Mouse (Mus musculus): ENCODE measurements around the gene Aff4.
A peak's percentile ranks its signal among the peaks of the same experiment; 100 is the strongest.
"Not testable (repeated sequence)": the region's sequence is repeated elsewhere in the genome, so short reads cannot be mapped to it uniquely, and the experiment has no call there.

Aff4 gene

DNA sequence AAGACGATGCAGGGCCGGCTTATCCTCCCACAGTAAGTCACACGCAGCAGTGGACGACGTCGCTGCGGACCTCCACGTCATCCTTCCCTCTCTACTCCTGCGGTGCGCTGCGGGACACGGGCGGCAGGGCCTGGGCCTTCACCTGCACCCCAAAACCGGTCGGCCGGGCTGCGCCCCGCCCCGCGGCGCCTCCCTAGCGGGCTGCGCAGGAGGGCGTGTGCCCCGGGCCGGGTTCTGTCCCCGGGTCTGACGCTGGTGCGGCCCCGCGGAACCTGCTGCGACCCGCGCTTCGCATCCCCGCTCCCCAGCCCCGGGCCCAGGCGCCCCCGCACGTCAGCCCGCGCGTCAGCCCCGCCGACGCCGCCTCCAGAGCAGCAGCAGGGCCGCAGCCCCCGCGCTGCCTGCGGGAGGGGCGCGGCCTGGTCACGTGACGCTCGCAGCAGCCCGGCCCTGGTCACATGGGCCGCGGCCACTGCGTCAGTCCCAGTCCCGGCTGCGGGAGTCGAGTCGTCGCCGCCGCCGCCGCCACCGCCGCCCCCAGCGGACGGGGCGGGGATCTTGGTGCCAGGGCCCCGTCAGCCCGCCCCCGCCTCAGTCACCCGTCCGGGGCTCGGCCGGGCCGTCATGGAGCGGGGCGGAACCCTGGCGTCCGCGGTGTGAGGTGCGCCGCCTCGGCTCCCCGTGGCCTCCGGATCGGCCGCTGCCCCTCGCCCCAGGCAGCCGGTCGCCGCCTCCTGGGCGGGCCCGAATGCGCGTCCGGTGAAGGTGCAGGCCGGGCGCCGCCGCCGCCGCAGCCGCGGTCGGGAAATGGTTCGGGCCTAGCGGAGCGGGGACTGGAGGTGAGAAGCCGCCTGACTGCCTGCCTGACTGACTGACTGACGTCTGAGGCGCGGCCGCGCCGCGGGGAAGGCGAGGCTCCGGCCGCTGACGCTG lies at the start of gene Aff4:
Aff4 (plus strand) TSS at position 543 of the 933 bp plus-strand sequence.
- DNase-seq (ENCODE audit: low spot score), result peak; percentile 80

DNA sequence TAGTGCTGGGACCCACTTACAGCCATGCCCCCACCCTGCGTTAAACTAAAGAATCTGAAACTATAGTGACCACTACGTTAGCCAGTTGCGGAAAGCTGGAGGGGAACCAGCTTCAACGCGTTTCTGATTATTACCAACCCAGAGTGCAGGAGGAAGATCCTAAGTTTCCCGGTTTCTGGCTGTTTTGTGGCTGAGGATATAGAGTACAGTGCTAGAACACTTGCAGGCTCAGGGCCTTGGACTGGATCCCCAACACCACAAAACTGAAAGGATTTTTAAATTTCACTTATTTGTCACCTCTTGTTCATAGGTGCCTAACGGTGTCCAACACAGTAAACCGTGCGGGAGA lies 49.5 kb upstream of the Aff4 start:
- peak; percentile 19 for DNase-seq (ENCODE audit: low spot score)

DNA sequence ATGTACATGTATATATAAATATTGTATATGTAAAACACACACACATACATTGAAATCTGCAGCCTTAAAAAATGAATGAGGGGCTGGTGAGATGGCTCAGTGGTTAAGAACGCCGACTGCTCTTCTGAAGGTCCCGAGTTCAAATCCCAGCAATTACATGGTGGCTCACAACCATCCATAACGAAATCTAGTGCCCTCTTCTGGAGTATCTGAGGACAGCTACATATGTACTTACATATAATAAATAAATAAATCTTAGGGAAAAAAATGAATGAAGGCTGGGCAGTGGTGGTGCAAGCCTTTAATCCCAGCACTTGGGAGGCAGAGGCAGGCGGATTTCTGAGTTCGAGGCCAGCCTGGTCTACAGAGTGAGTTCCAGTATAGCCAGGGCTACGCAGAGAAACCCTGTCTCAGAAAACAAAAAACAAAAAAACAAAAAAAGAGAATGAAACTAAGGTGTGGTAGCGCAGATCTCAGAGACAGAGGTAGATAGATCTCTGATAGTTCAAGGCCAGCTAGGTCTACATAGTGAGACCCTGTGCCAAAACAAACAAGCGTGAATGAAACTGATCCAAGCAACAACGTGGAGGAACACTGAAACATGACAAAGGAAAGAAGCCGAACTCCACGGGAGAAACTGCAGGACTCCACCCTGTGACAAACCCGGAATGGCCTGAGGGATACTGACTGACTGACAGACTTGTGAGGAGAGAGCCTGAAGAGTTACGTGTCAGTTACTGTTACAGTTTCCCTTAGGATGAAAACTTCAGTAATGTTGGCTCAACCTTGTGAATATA lies 46.4 kb upstream of the Aff4 start:
- DNase-seq (ENCODE audit: low spot score), result no peak

- DNase-seq (ENCODE audit: low spot score), result no peak
Observed at GRCm38 (mm10) chr11:53306965-53307364, 43.7 kb upstream of the Aff4 start.

DNA sequence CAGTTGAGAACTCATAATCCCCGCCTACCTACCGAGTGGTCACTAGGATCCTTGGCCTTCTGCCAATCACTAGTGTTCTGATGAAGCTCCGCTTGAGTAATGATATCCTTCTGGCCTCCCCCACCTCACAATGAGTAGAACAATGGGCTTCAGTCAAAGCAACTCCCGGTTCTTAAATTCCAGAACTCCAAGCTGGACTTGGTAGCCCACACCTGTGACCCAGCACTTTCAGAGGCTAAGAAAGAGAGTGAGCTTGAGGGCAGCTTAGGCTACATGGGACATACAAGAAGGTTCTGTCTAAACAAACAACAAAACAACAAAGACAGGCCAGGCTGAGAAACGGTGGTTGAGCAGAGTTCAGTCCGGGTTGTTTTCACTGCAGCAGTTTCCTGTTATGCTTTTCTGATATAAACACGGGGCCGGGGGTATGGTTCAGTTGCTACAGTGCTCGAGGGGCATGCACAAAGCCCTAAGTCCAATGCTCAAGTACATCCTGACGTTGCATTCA lies 43.0 kb upstream of the Aff4 start:
- no peak for DNase-seq (ENCODE audit: low spot score)

DNA sequence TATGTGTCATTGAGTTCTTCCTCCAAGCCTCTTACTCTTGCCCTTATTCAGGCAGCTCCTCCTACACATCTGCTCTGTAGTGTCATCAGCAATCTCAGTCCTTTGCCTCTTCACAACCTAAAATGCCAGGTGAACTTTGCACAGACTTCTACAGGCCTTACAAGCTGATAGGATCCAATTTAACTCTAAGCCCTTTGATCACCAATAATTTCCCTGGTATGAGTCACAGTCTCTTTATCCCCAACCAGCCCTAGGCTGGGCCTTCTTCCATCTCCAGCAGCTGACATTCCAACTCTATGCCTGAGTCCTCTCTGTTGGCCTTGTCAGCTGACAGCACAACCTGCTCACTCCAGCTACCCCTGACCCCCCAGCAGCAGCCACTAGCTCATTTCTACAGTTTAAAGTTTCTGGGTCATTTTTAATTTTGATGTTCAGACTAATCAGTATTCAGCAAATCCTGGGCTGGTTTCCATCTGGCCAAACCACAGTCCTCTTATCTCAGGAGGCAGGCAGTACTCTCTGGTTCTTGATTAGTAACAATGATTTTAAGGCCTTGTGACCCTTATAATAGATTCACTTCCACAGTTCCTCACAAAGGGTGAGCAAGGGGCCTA lies 42.3 kb upstream of the Aff4 start:
- peak; percentile 11 for DNase-seq (ENCODE audit: low spot score)

DNA sequence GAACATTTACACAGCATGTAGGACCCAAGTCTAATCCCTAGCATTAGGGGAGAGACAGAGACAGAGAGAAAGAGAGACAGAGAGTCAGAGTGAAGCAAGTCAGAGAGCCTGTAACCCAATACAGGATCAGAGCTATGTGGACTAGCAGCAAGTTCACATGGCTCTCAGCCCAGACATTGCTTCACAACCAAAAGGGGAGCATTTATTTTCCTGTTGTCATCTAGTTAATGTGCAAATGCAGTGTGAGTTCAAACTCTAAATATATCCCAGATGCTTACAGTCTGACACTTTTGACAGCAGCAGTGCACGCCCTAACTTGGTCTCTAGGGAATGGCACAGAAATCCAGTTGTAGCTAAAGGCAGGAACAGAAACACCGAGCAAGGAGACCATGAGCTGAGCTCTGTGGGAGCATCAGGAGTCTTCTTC lies 41.7 kb upstream of the Aff4 start:
- peak; percentile 56 for DNase-seq (ENCODE audit: low spot score)

DNA sequence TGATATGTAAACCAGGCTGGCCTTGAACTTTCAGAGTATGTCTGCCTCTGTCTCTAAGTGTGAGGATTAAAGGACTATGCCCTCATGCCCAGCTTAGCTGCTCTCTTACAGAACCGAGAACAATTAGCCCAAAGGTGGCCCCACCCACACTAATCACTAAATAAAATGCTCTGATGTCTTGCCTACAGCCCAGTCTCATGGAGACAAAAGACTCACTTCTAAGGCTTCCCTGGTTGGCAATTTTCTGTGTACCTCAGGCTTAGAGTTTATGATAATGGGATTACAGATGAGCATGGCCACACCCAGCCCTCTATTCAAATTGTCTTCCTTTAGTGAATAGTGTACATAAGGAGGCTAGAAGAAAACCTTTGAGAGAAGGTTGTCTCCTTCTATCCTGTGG lies 39.2 kb upstream of the Aff4 start:
- DNase-seq (ENCODE audit: low spot score), result no peak

DNA sequence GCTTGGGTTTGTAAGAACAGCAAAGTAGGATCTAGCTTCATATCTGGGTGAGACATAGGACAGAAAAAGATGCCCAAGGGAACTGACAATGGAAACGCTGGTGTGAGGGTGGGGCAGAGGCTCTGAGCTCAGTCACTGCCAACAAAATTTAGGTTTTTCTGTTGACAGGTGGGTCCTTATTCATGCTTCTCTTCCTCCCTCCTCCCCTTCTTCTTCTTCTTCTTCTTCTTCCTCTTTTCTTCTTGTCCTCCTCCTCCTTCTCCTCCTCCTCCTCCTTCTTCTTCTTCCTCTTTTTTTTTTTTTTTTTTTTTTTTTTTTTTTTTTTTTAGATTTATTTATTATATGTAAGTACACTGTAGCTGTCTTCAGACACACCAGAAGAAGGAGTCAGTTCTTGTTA lies 37.8 kb upstream of the Aff4 start:
- not testable (repeated sequence) for DNase-seq (ENCODE audit: low spot score)

DNA sequence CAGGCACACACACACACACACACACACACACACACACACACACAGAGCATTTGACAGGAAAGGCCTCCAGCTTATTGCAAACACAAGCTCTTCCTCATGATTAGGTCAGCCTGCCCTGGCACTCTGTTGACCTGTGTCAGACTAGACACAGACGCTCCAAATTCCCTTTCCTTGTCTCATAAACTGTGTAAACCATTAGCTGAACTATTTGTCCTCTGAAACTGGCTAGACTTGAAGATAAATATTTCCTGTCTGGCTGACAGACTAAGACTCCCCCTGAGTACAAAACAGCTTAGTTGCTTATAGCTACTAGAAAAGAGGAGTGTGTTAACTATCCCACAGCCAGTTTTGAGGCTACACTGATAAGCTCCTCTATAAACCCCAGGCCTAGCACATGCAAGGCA lies 35.9 kb upstream of the Aff4 start:
- no peak for DNase-seq (ENCODE audit: low spot score)

DNA sequence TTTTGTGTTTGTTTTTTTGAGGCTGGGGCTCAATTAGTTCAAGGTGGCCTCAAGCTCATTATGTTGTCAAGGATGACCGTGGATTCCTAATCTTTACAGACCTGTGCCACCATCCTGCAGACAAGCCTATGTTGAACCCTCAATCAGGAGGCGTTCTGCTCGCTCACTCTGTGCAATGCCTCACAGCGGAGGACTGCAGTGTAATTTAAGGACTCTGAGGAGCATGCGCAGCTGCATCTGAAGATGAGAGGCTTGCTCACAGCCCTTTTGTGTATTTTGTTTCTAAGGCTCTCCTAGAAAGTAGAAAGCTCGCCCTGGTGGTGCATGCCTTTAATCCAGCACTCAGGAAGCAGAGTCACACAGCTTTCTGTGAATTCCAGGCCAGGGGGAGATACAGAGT lies 33.6 kb upstream of the Aff4 start:
- DNase-seq (ENCODE audit: low spot score), result no peak

DNA sequence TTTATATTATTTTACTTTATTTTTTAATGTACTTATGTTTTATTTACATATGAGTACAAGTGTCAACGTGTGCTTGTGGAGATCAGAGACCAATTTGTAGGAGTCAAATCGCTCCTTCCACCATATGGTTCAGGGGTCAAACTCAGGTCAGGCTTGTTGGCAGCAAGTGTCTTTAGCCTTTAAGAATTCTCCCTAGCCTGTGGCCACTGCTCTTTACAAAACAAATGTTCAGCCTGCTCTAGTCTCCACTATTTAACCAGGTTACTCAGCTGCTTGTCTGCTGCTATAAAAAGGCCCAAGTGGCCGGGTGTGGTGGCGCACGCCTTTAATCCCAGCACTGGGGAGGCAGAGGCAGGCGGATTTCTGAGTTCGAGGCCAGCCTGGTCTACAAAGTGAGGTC lies 32.6 kb upstream of the Aff4 start:
- no peak for DNase-seq (ENCODE audit: low spot score)

GRCm38 (mm10) chr11:53318568-53318967 lies 32.1 kb upstream of the Aff4 start:
- DNase-seq (ENCODE audit: low spot score), result not testable (repeated sequence)

DNA sequence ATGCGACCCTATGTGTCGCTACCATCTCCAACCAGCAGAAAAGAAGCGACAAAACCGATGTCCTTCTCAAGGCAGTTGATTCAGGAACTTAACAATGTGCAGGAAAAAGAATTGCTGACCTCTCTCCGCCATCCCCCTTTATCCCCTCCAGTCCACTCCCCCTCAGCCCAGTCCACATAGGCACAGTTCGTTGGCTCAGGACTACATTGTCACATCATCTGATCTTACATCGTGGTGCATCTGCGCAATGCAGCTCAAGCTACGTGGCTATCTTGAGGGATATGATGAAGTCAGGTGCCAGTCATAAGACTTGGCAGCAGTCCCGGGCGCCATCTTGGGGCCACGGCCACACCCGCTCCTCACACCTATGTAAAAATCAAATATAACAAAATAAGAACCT lies 30.8 kb upstream of the Aff4 start:
- DNase-seq (ENCODE audit: low spot score), result not testable (repeated sequence)

DNA sequence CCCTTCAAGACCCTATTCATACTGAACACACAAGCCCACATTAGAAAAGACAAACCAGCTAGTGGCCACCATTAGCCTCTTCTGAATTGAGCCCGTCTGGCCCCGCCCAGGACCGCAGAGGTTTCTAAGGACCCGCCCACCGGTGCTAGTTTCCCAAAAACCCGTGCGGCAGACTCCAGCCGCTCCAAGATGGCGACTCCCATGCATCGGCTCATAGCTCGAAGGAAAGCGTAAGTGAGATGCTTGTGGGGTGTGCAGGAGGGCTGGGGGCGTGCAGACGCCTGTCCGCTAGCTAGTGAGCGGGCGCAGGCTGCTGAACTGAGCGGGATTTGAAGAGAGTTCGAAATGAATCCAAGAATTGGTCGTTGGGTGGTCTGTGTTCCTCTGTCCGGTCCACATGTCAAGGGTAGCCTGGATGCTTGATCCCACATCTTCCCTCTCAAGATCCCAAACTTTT lies 26.1 kb upstream of the Aff4 start, which contains the start of gene Zcchc10:
Zcchc10 (plus strand) TSS at position 168 of the 457 bp plus-strand sequence.
- DNase-seq (ENCODE audit: low spot score), result peak; percentile 81

DNA sequence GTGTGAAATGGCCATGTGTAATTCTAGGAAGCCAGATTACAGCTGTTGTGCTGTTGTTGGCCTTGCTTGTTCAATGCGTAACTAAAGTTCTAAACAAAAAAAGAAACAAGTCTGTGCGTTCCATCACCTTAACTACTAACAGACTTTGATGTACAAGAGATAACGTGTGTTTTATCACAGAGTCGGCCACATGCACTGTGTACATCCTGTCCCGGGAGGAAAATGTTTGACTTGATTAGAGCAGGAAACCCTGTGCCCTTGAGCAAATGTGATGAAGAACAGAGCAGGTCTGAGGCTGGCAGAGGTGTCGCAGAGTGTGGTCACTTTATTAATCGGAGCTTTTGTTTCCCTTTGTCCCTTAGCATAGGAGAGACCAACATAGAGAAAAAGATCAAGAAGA lies 20.3 kb upstream of the Aff4 start:
- DNase-seq (ENCODE audit: low spot score), result no peak

DNA sequence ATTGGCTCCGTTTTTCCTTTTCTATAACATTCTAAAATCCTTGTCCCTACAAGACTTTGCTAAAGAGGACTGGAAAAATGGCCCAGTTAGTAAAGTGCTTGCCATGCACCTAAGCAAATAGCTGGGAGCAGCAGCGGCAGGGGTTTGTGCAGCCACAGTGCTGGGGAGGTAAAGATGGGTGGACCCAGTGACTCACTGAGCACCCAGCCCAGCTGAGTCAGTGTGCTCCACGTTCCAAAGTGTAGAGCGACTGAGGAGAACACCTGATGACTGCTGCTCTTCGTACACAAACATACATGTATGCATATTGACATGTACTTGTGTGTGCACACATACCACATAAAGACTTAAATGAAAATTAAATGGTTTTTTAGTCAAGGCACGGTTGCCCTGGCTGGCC lies 19.5 kb upstream of the Aff4 start:
- no peak for DNase-seq (ENCODE audit: low spot score)

DNA sequence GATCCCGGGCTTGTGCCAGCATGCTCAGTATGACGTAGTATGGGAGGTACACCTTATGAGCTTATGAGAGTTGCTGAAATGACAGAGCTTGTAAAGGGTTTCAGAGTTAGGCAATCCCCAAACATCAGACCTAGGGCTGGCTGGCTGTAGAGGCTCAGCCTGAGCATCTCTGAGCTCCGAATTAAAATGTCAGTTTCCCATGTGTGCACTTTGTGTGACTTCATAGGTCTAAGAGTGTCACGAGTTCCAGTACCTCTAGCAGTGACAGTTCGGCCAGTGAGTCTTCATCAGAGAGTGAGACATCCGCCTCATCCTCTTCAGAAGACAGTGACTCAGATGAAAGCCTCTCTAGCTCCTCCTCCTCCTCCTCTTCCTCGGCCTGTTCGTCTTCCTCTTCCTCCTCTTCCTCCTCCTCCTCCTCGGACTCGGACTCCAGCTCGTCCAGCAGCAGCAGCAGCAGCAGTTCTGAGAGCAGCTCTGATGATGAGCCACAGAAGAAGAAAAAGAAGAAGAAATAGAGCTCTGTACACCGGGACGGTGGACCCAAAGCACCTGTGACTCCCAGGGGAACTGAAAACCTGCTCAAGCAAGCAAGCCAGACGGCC lies 18.5 kb upstream of the Aff4 start:
- DNase-seq (ENCODE audit: low spot score), result no peak

GRCm38 (mm10) chr11:53335505-53336181 lies 15.0 kb upstream of the Aff4 start:
- DNase-seq (ENCODE audit: low spot score), result no peak

DNA sequence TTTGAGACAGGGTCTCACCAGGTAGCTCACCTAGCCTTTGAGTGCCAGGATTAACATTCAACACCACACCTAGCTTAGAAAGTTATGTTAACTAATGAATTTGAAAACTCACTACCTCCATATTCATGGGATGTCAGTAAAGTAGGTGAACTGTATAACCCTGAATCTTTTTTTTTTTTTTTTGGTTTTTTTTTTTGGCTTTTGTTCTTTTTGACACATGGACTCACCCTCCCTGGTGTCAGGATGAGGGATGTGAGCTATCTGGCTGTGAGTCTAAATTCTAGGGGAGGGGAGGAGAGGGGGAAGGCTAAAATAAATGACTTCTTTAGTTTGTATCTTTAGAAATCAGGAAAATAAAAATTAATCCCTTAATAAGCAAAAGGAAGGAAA lies 14.5 kb upstream of the Aff4 start:
- DNase-seq (ENCODE audit: low spot score), result no peak

- DNase-seq (ENCODE audit: low spot score), result no peak
Observed at GRCm38 (mm10) chr11:53336924-53337323, 13.7 kb upstream of the Aff4 start.

All from urinary bladder, postnatal 25 days (tissue).